Mouse (Mus musculus) limb, embryonic 12.5 days (tissue): ENCODE results near the gene Slc8b1. TPM values are rescaled to one million over a fixed set of nuclear protein-coding genes. Genes with fewer than 3 reads are reported as not detected.
A peak's percentile ranks its signal among the peaks of the same experiment; 100 is the strongest.

ENCODE experiments used
- ATAC-seq: fragments of 200-750 bp; cut with Nextera tagmentation; 2 replicates; pipeline ENCODE4 v1.8.0; 2017; ENCODE audit warnings: low read depth, moderate TSS enrichment; ENCODE audit not compliant: insufficient number of reproducible peaks, insufficient read depth, low FRiP score, low TSS enrichment
- H3K27ac ChIP-seq: fragments of 300-500 bp; sonication (generic); 2 replicates; pipeline ENCODE4 v1.5.1; 2016; ENCODE audit warnings: mild to moderate bottlenecking, moderate library complexity
- H3K27me3 ChIP-seq: fragments of 300-500 bp; sonication (generic); 2 replicates; pipeline ENCODE4 v1.6.1; 2016; ENCODE audit warnings: mild to moderate bottlenecking, moderate library complexity
- H3K36me3 ChIP-seq: fragments of 300-500 bp; sonication (generic); 2 replicates; pipeline ENCODE4 v1.6.1; 2016; ENCODE audit warnings: mild to moderate bottlenecking, moderate library complexity
- H3K4me1 ChIP-seq: fragments of 300-500 bp; sonication (generic); replicated peaks from 2 replicates; pipeline ENCODE4 v1.6.1; 2016
- H3K4me2 ChIP-seq: fragments of 300-500 bp; sonication (generic); 2 replicates; pipeline ENCODE4 v1.6.1; 2016; ENCODE audit warnings: mild to moderate bottlenecking, moderate library complexity
- H3K4me3 ChIP-seq: fragments of 300-500 bp; sonication (generic); replicated peaks from 2 replicates; pipeline ENCODE4 v1.5.1; 2016; ENCODE audit warnings: mild to moderate bottlenecking
- H3K9ac ChIP-seq: fragments of 300-500 bp; sonication (generic); replicated peaks from 2 replicates; pipeline ENCODE4 v1.6.1; 2016; ENCODE audit warnings: mild to moderate bottlenecking, moderate library complexity
- H3K9me3 ChIP-seq: fragments of 300-500 bp; sonication (generic); 2 replicates; pipeline ENCODE4 v1.6.1; 2016; ENCODE audit warnings: mild to moderate bottlenecking, moderate library complexity
- WGBS: fragments of 180-500 bp; shearing (Covaris S2); methylation state at CpG from one replicate; pipeline ENCODE4 v1.1.7; 2016; 5-methylcytosine and 5-hydroxymethylcytosine counted together
- polyA plus RNA-seq: library from polyadenylated mRNA; unstranded; fragments of >200 nt; fragmentation: Nextera tagmentation; extraction: Ambion mirVana; gene quantifications from 2 replicates; pipeline ENCODE4 v1.2.1, GENCODE M21; 2016

Gene Slc8b1
- polyA plus RNA-seq, 1 experiment from 2014 or later: 6.1 TPM

- Histone ChIP-seq H3K9ac (no peak overlapping the region), H3K4me3 (no peak overlapping the region), H3K27ac (no peak overlapping the region), H3K9me3 (no peaks in the 10 kb centered on the region), H3K27me3 (peaks cover 7% of the 10 kb centered on the region), H3K4me2 (no peak overlapping the region), H3K4me1 (peaks cover 32% of the 10 kb centered on the region), H3K36me3 (no peaks in the 10 kb centered on the region)
- 55% methylated on average over 4 of the region's 4 CpGs for WGBS
- no peak for ATAC-seq
Observed at GRCm38 (mm10) chr5:120507311-120507710, 3.7 kb upstream of the Slc8b1 start.

- ATAC-seq: no peak
- Histone ChIP-seq H3K9ac (peak overlapping the region; percentile 44; the same call in 1 of the 2 replicates), H3K4me3 (peak overlapping the region; percentile 51), H3K36me3 (no peaks in the 10 kb centered on the region), H3K27me3 (peaks cover 10% of the 10 kb centered on the region), H3K4me2 (peak overlapping the region; percentile 69), H3K9me3 (no peaks in the 10 kb centered on the region), H3K4me1 (peaks cover 42% of the 10 kb centered on the region), H3K27ac (no peak overlapping the region)
- WGBS: 30% methylated on average over 14 of the region's 14 CpGs
Observed at GRCm38 (mm10) chr5:120511643-120512220, 764 bp downstream of the Slc8b1 start.

- H3K4me2 ChIP-seq: no peak overlapping the region
- no peaks in the 10 kb centered on the region for H3K36me3 ChIP-seq
- H3K9me3 ChIP-seq: no peaks in the 10 kb centered on the region
- peaks cover 42% of the 10 kb centered on the region for H3K4me1 ChIP-seq
- peaks cover 10% of the 10 kb centered on the region for H3K27me3 ChIP-seq
- no peak overlapping the region for H3K27ac ChIP-seq
- H3K4me3 ChIP-seq: no peak overlapping the region
- 42% methylated on average over 15 of the region's 15 CpGs for WGBS
- no peak for ATAC-seq
- no peak overlapping the region for H3K9ac ChIP-seq
Observed at GRCm38 (mm10) chr5:120512911-120513555, 2.1 kb downstream of the Slc8b1 start.

GRCm38 (mm10) chr5:120514031-120514677 lies 3.2 kb downstream of the Slc8b1 start:
- ATAC-seq: no peak
- Histone ChIP-seq H3K36me3 (no peaks in the 10 kb centered on the region), H3K4me3 (no peak overlapping the region), H3K27ac (peak overlapping the region; percentile 66), H3K4me1 (peaks cover 42% of the 10 kb centered on the region), H3K27me3 (peaks cover 10% of the 10 kb centered on the region), H3K9ac (no peak overlapping the region), H3K4me2 (no peak overlapping the region), H3K9me3 (no peaks in the 10 kb centered on the region)
- WGBS: 52% methylated on average over 9 of the region's 9 CpGs

GRCm38 (mm10) chr5:120514754-120515153 lies 3.8 kb downstream of the Slc8b1 start:
- H3K9me3 ChIP-seq: no peaks in the 10 kb centered on the region
- H3K4me1 ChIP-seq: peaks cover 42% of the 10 kb centered on the region
- H3K36me3 ChIP-seq: no peaks in the 10 kb centered on the region
- no peak overlapping the region; the same call in 1 of the 2 replicates for H3K9ac ChIP-seq
- WGBS: 9% methylated on average over 4 of the region's 4 CpGs
- no peak for ATAC-seq
- H3K27ac ChIP-seq: peak overlapping the region; percentile 66
- H3K4me2 ChIP-seq: no peak overlapping the region
- H3K27me3 ChIP-seq: peaks cover 10% of the 10 kb centered on the region
- no peak overlapping the region for H3K4me3 ChIP-seq

- no peaks in the 10 kb centered on the region for H3K36me3 ChIP-seq
- WGBS: 75% methylated on average over 7 of the region's 7 CpGs
- H3K4me2 ChIP-seq: no peak overlapping the region
- H3K27ac ChIP-seq: peak overlapping the region; percentile 66
- no peak overlapping the region for H3K4me3 ChIP-seq
- H3K9me3 ChIP-seq: no peaks in the 10 kb centered on the region
- no peak for ATAC-seq
- H3K4me1 ChIP-seq: peaks cover 42% of the 10 kb centered on the region
- peaks cover 10% of the 10 kb centered on the region for H3K27me3 ChIP-seq
- no peak overlapping the region for H3K9ac ChIP-seq
Observed at GRCm38 (mm10) chr5:120515451-120515850, 4.5 kb downstream of the Slc8b1 start.

GRCm38 (mm10) chr5:120516221-120516984 lies 5.4 kb downstream of the Slc8b1 start:
- Histone ChIP-seq H3K9ac (no peak overlapping the region), H3K27ac (no peak overlapping the region), H3K4me1 (peaks cover 35% of the 10 kb centered on the region), H3K4me2 (no peak overlapping the region), H3K27me3 (peaks cover 10% of the 10 kb centered on the region), H3K4me3 (no peak overlapping the region), H3K36me3 (no peaks in the 10 kb centered on the region), H3K9me3 (no peaks in the 10 kb centered on the region)
- ATAC-seq: no peak
- 52% methylated on average over 15 of the region's 15 CpGs for WGBS

GRCm38 (mm10) chr5:120517552-120517951 lies 6.6 kb downstream of the Slc8b1 start:
- Histone ChIP-seq H3K36me3 (no peaks in the 10 kb centered on the region), H3K4me1 (peaks cover 30% of the 10 kb centered on the region), H3K4me2 (no peak overlapping the region), H3K9me3 (no peaks in the 10 kb centered on the region), H3K9ac (no peak overlapping the region), H3K27me3 (0 out of 2 replicates have a peak, but pooled peaks cover 2% of the 10 kb centered on the region), H3K4me3 (no peak overlapping the region), H3K27ac (0 out of 2 replicates have a peak overlapping the region, but pooled peaks have one; percentile 29)
- 62% methylated on average over 9 of the region's 9 CpGs for WGBS
- ATAC-seq: no peak

GRCm38 (mm10) chr5:120522649-120523048 lies 11.7 kb downstream of the Slc8b1 start:
- ATAC-seq: no peak

GRCm38 (mm10) chr5:120524736-120525135 lies 13.8 kb downstream of the Slc8b1 start:
- H3K27me3 ChIP-seq: no peaks in the 10 kb centered on the region
- H3K9ac ChIP-seq: no peak overlapping the region
- H3K36me3 ChIP-seq: no peaks in the 10 kb centered on the region; the same call in 1 of the 2 replicates
- WGBS: 98% methylated on average over 2 of the region's 2 CpGs
- ATAC-seq: no peak
- H3K9me3 ChIP-seq: no peaks in the 10 kb centered on the region
- no peak overlapping the region for H3K4me2 ChIP-seq
- H3K4me1 ChIP-seq: no peaks in the 10 kb centered on the region
- H3K4me3 ChIP-seq: no peak overlapping the region
- H3K27ac ChIP-seq: no peak overlapping the region

More at GRCm38 (mm10) chr5:120522649-120523048, 11.7 kb downstream of the Slc8b1 start:
- Histone ChIP-seq H3K27me3 (no peaks in the 10 kb centered on the region), H3K4me1 (no peaks in the 10 kb centered on the region), H3K4me2 (no peak overlapping the region), H3K36me3 (no peaks in the 10 kb centered on the region; the same call in 1 of the 2 replicates), H3K4me3 (no peak overlapping the region), H3K9ac (no peak overlapping the region), H3K9me3 (no peaks in the 10 kb centered on the region), H3K27ac (no peak overlapping the region)
- WGBS: 82% methylated on average over 3 of the region's 3 CpGs

GRCm38 (mm10) chr5:120525737-120526136 lies 14.8 kb downstream of the Slc8b1 start:
- no peak overlapping the region for H3K4me2 ChIP-seq
- no peaks in the 10 kb centered on the region; the same call in 1 of the 2 replicates for H3K36me3 ChIP-seq
- H3K4me1 ChIP-seq: no peaks in the 10 kb centered on the region
- no peak for ATAC-seq
- no peaks in the 10 kb centered on the region for H3K27me3 ChIP-seq
- no peak overlapping the region for H3K27ac ChIP-seq
- H3K4me3 ChIP-seq: no peak overlapping the region
- no peak overlapping the region for H3K9ac ChIP-seq
- 32% methylated on average over 5 of the region's 5 CpGs for WGBS
- no peaks in the 10 kb centered on the region for H3K9me3 ChIP-seq
